Mouse (Mus musculus): Measurements from ENCODE around the gene Trcg1.

- TF ChIP-seq CTCF (IDR thresholded peaks at IDR 0.05; ENCODE audit: borderline replicate concordance, insufficient read depth, low read length) (no peak), POLR2A (IDR thresholded peaks at IDR 0.05; ENCODE audit: low read depth, low read length) (no peak)
Measured at GRCm38 (mm10) chr9:57262795-57263684, 26.7 kb downstream of the Trcg1 start.

Data from embryonic fibroblast, embryonic 13.5 days (primary cell).